Mouse (Mus musculus) small intestine, adult 2 months (tissue): ENCODE measurements at regions not wholly inside any gene's neighbourhood (a gene's known extent, or its start where the extent isn't known, plus 50 kb on each side); places are given as distances from the start of the nearest gene placed in this dataset.

Experiments
- CTCF ChIP-seq: fragments of 200-500 bp; IDR thresholded peaks from 2 replicates; pipeline ENCODE4 v1.5.1; 2012; ENCODE audit warnings: low read depth, mild to moderate bottlenecking, control low read depth, inconsistent platforms, low read length, moderate library complexity, mixed read lengths; ENCODE audit not compliant: insufficient replicate concordance, insufficient read length; ENCODE audit errors: extremely low read depth
- POLR2A ChIP-seq: fragments of 200-500 bp; IDR thresholded peaks from 2 replicates; pipeline ENCODE4 v1.6.1; 2012; ENCODE audit warnings: low read depth, mild to moderate bottlenecking, control low read depth, inconsistent platforms, low read length, moderate library complexity

GRCm38 (mm10) chr5:21123081-21123480, 63.0 kb upstream of the Gsap start:
- TF ChIP-seq CTCF (no peak), POLR2A (no peak)
